Mouse (Mus musculus) liver, embryonic 14.5 days (tissue): ENCODE data around the gene Chd9. TPM values are rescaled to one million over a fixed set of nuclear protein-coding genes. Genes with fewer than 3 reads are reported as not detected.

Source experiments
- ATAC-seq: fragments of 200-750 bp; cut with Nextera tagmentation; 2 replicates; pipeline ENCODE4 v1.8.0; 2017; ENCODE audit warnings: moderate number of reproducible peaks, mild to moderate bottlenecking, moderate library complexity; ENCODE audit not compliant: insufficient read depth
- DNase-seq, 3 experiments: peaks; one replicate each; pipeline ENCODE4 v3.0.0-alpha.2; 2012 to 2013; ENCODE audit warnings: low read depth in 3 of 3, low spot score in 3 of 3
- H3K27ac ChIP-seq: fragments of 300-500 bp; sonication (generic); 2 replicates; pipeline ENCODE4 v1.5.1; 2014; ENCODE audit warnings: moderate library complexity, mild to moderate bottlenecking, control low read depth, inconsistent platforms
- H3K27me3 ChIP-seq: fragments of 300-500 bp; sonication (generic); 2 replicates; pipeline ENCODE4 v1.6.1; 2014; ENCODE audit warnings: mild to moderate bottlenecking, low read length, moderate library complexity; ENCODE audit not compliant: control insufficient read depth, insufficient read depth
- H3K36me3 ChIP-seq: fragments of 300-500 bp; sonication (generic); replicated peaks from 2 replicates; pipeline ENCODE4 v1.6.1; 2014; ENCODE audit warnings: low read depth; ENCODE audit not compliant: control insufficient read depth, insufficient read depth
- H3K4me1 ChIP-seq, 2 experiments: fragments of 200-500 bp in 1 of 2; fragments of 300-500 bp in 1 of 2; sonication (generic) in 1 of 2; replicated peaks; 2 replicates each; pipeline ENCODE4 v1.6.1; 2012 to 2014; ENCODE audit warnings: antibody characterized with exemption in 1 of 2, inconsistent platforms in 1 of 2, low read length in 1 of 2; ENCODE audit not compliant: control insufficient read depth in 2 of 2, insufficient read depth in 2 of 2
- H3K4me2 ChIP-seq: fragments of 300-500 bp; sonication (generic); 2 replicates; pipeline ENCODE4 v1.6.1; 2014; ENCODE audit warnings: low read depth, mild to moderate bottlenecking, control low read depth, moderate library complexity
- H3K4me3 ChIP-seq, 2 experiments: fragments of 200-500 bp in 1 of 2; fragments of 300-500 bp in 1 of 2; sonication (generic) in 1 of 2; 2 replicates each; pipeline ENCODE4 v1.5.1; 2012 to 2014; ENCODE audit warnings: low read depth in 2 of 2, low read length in 2 of 2, mild to moderate bottlenecking in 2 of 2, control low read depth in 1 of 2, inconsistent platforms in 1 of 2, moderate library complexity in 1 of 2; ENCODE audit not compliant: insufficient read depth in 1 of 2
- H3K9ac ChIP-seq: fragments of 300-500 bp; sonication (generic); replicated peaks from 2 replicates; pipeline ENCODE4 v1.6.1; 2014; ENCODE audit warnings: mild to moderate bottlenecking, control low read depth, moderate library complexity
- H3K9me3 ChIP-seq: fragments of 300-500 bp; sonication (generic); 2 replicates; pipeline ENCODE4 v1.6.1; 2016; ENCODE audit warnings: low read length, mixed read lengths; ENCODE audit not compliant: control insufficient read depth
- CTCF ChIP-seq: IDR thresholded peaks from 2 replicates; pipeline ENCODE4 v1.5.1; 2016; ENCODE audit warnings: antibody characterized with exemption, low read depth, control low read depth
- EP300 ChIP-seq: IDR thresholded peaks from 2 replicates; pipeline ENCODE4 v1.6.1; 2016; ENCODE audit warnings: antibody characterized with exemption, low read depth
- WGBS: fragments of 180-500 bp; shearing (Covaris S2); extraction: QIAGEN DNeasy Blood & Tissue Kit; methylation state at CpG from one replicate; pipeline ENCODE4 v1.1.7; 2014; ENCODE audit not compliant: insufficient replicate concordance; 5-methylcytosine and 5-hydroxymethylcytosine counted together
- polyA plus RNA-seq, 2 experiments: library from polyadenylated mRNA; depleted of rRNA in 1 of 2; stranded (reverse) in 1 of 2; unstranded in 1 of 2; fragments of >200 nt; fragmentation: Nextera tagmentation in 1 of 2; extraction: Ambion mirVana in 1 of 2; gene quantifications; 2 replicates each; pipeline versions ENCODE4 v1.2.1 to v1.2.3; 2012 to 2014

Gene Chd9
- polyA plus RNA-seq, 2 experiments, result 6.4 to 12.2 TPM

GRCm38 (mm10) chr8:91056848-91057247, 228.7 kb downstream of the Chd9 start:
- Histone ChIP-seq H3K36me3 (no peaks in the 10 kb centered on the region), H3K9ac (no peak overlapping the region), H3K4me3 (no peak overlapping the region), H3K4me1 (peaks cover 0 to 8% of the 10 kb centered on the region in 2 experiments; a peak in 2 of 4 replicates), H3K27ac (no peak overlapping the region), H3K4me2 (no peak overlapping the region), H3K9me3 (no peaks in the 10 kb centered on the region), H3K27me3 (no peaks in the 10 kb centered on the region)
- DNase-seq, result no peak
- 65% methylated on average over 3 of the region's 3 CpGs for WGBS
- no peak for TF ChIP-seq CTCF
- ATAC-seq, result no peak

GRCm38 (mm10) chr8:91059086-91059578, 231.0 kb downstream of the Chd9 start:
- no peaks in the 10 kb centered on the region for H3K9me3 ChIP-seq
- no peak overlapping the region for H3K27ac ChIP-seq
- no peak overlapping the region for H3K4me3 ChIP-seq
- no peak for ATAC-seq
- peaks cover 0 to 8% of the 10 kb centered on the region in 2 experiments; a peak in 2 of 4 replicates for H3K4me1 ChIP-seq
- DNase-seq, result no peak
- no peak for TF ChIP-seq CTCF
- TF ChIP-seq EP300, result no peak
- no peaks in the 10 kb centered on the region for H3K27me3 ChIP-seq
- H3K9ac ChIP-seq, result no peak overlapping the region
- H3K4me2 ChIP-seq, result no peak overlapping the region
- no peaks in the 10 kb centered on the region for H3K36me3 ChIP-seq

GRCm38 (mm10) chr8:91059884-91060510, 231.8 kb downstream of the Chd9 start:
- Histone ChIP-seq H3K36me3 (no peaks in the 10 kb centered on the region), H3K4me3 (no peak overlapping the region), H3K9me3 (no peaks in the 10 kb centered on the region), H3K4me1 (peaks cover 0 to 8% of the 10 kb centered on the region in 2 experiments; a peak in 2 of 4 replicates), H3K4me2 (no peak overlapping the region), H3K27ac (no peak overlapping the region; the same call in 1 of the 2 replicates), H3K9ac (no peak overlapping the region), H3K27me3 (no peaks in the 10 kb centered on the region)
- no peak for DNase-seq
- no peak for TF ChIP-seq EP300
- TF ChIP-seq CTCF, result no peak
- 67% methylated on average over 7 of the region's 7 CpGs for whole genome bisulfite sequencing
- peak; percentile 33; the same call in 1 of the 2 replicates for ATAC-seq

- peak overlapping the region; percentile 7 to 26; a peak in 2 of 4 replicates for H3K4me3 ChIP-seq
- peak; percentile 19 to 53 (median 50) for DNase-seq
- peak; percentile 84 for ATAC-seq
These were observed 232.7 kb downstream of the Chd9 start for GRCm38 (mm10) chr8:91060555-91061471.

GRCm38 (mm10) chr8:91065179-91065578, 237.0 kb downstream of the Chd9 start:
- peaks cover 5 to 8% of the 10 kb centered on the region in 2 experiments; a peak in 3 of 4 replicates for H3K4me1 ChIP-seq
- no peak for TF ChIP-seq CTCF
- no peak for TF ChIP-seq EP300
- no peak overlapping the region for H3K27ac ChIP-seq
- WGBS, result 19% methylated on average over 4 of the region's 4 CpGs
- no peaks in the 10 kb centered on the region for H3K36me3 ChIP-seq
- ATAC-seq, result no peak
- H3K4me2 ChIP-seq, result no peak overlapping the region
- no peaks in the 10 kb centered on the region for H3K9me3 ChIP-seq
- DNase-seq, result no peak
- no peak overlapping the region for H3K4me3 ChIP-seq
- H3K9ac ChIP-seq, result no peak overlapping the region
- no peaks in the 10 kb centered on the region for H3K27me3 ChIP-seq

More at GRCm38 (mm10) chr8:91060555-91061471, 232.7 kb downstream of the Chd9 start:
- TF ChIP-seq CTCF, result no peak
- TF ChIP-seq EP300, result no peak
- Histone ChIP-seq H3K36me3 (no peaks in the 10 kb centered on the region), H3K27ac (no peak overlapping the region; the same call in 1 of the 2 replicates), H3K4me2 (peak overlapping the region; percentile 35), H3K9me3 (no peaks in the 10 kb centered on the region), H3K4me1 (peaks cover 0 to 8% of the 10 kb centered on the region in 2 experiments; a peak in 2 of 4 replicates), H3K27me3 (no peaks in the 10 kb centered on the region), H3K9ac (peak overlapping the region; percentile 1; the same call in 1 of the 2 replicates)
- WGBS, result 55% methylated on average over 19 of the region's 19 CpGs
